Mouse (Mus musculus): Measurements from ENCODE around the gene Ttc33. TPM values are rescaled to one million over a fixed set of nuclear protein-coding genes. Genes with fewer than 3 reads are reported as not detected.
A peak's percentile ranks its signal among the peaks of the same experiment; 100 is the strongest.

Gene Ttc33
- total RNA-seq, 2 experiments from 2014 or later, result 47.3 to 47.8 TPM

DNA sequence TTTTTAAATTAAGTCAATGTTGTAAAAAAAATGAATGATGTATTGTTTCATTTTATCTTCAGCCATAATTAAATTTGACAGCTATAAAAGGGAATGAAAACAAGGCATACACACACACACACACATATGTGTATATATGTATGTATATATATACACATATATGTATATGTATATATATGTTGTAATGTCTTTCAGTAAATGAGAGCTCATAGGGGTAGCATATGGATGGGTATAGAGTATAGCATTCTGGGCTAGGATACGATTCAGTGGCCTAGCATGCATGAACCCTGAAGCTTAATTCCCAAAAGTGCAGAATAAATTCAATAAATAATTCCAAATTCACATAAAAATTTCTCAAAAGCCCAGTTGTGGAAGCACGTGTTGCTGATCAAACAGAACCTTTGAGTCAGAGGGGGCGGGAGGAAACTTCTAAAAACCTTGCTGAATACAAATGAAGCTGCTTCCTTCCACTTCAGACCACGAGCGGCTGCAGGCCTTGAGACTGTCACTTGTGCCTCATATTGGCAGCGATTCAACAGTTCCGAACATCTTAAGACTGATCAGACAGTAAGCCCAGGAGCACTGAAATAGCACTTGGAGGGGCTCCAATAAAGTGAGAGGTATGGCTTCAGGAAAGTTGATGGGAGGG, 51.8 kb downstream of the Ttc33 start:
- intact Hi-C loops (cut with DNase I), result loop anchor here (2.0 to 5.0 kb wide), 3 partner anchors 680 to 970 kb away; no protein-coding TSS in a partner anchor
- no peak for DNase-seq (ENCODE audit: extremely low spot score in 1 of 2, low spot score in 2 of 2)

DNA sequence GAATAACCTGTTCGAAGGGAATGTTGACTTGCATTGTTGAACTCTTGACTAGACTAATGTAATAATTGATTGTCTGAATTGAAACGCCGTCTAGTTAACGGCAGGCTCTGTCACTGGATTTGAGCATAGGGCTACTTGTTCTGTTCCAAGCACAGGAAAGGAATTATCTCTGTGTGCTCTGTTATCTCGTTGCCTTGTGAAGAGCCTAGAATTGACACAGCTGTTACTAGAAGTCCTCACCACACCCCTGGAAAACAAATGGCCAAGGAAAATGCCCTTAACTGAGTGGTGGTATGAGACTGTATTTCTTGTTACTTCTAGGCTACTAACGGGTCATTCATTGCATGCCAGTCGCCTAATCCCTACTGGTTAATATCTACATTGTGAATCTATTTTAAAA, 52.7 kb downstream of the Ttc33 start:
- intact Hi-C loops (cut with DNase I), result loop anchor here (5.0 kb wide), 1 partner anchor 969 kb away; no protein-coding TSS in a partner anchor
- DNase-seq (ENCODE audit: extremely low spot score in 1 of 2, low spot score in 2 of 2), result no peak

DNA sequence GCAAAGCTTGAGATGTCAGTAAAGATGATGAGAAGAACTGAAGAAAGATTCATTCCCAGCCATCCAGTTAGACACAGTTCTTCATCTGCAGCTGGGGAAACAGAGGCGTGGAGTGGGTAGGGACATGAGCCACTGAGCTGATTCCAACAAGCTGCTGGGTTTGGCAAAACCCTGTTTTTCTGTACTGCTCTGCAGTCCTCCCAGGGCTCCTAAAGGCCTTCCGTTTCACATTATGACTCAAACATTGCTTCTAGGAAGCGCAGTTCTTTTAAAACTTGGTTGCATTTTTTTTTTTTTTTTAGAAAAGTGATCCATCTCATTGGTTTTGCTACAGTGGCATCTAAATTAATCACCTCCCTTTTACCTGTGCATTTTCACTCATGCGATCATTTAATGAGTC, 53.2 kb downstream of the Ttc33 start:
- no peak for DNase-seq (ENCODE audit: extremely low spot score in 1 of 2, low spot score in 2 of 2)
- intact Hi-C loops (cut with DNase I), result loop anchor here (5.0 kb wide), 1 partner anchor 969 kb away; no protein-coding TSS in a partner anchor

DNA sequence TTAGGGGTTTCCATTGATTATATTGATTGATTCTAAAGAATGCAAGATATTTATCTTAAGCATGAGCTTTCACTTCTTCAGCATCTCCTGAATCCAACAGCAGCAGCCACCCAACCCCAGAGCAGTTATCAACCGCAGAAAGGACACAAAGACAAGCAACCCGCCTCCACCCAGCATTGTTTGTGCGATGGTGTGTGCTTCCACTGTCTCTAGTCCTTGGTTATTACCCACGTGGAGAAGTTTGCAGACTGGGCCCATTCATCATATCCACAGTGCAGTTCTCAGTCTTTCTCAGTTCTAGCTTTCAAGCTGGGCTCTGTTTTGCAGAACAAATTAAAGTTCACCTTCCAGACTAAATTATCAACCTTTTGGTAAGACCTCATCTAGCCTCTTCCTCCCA, 54.0 kb downstream of the Ttc33 start:
- DNase-seq (ENCODE audit: extremely low spot score in 1 of 2, low spot score in 2 of 2), result no peak
- intact Hi-C loops (cut with DNase I), result loop anchor here (5.0 kb wide), 1 partner anchor 968 kb away; no protein-coding TSS in a partner anchor

DNA sequence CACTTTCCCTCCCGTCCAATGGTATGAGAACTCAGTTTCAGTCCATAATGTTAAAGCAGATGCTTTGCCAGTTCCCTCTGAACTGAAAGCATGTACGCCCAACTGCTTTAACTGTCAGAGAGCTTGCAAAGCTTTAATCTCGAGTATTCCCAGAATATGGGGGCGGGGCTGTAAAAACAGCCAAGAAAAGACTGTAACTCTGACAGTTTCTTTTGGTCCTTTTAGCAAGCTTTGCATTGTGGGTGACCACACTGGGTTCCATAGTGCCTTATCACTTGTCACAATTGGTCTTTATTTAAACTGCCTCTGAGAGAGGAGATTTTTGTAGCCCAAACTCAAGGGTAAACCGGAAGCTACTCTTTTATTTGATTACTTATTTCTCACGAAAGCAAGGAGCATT, 54.6 kb downstream of the Ttc33 start:
- DNase-seq (ENCODE audit: extremely low spot score in 1 of 2, low spot score in 2 of 2), result no peak
- intact Hi-C loops (cut with DNase I), result loop anchor here (5.0 kb wide), 1 partner anchor 967 kb away; no protein-coding TSS in a partner anchor

DNA sequence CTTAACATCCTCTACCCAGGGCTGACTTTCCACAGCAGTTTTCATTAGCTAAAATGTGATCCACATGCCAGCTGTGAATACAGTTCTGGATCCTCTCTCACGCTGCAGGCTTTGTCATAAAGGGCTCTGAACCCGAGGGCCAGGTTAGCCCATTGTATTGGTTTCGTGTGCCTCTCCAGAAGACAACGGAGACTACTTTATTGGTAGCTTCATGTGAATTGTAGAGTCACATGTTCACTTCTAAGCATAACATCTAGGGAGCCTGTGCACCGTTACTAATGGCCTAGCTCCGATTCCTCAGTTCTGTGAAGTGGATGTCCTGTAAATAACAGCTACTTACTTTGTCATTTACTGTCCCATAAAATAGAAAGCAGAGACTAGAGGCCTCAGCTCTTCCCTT, 55.0 kb downstream of the Ttc33 start:
- intact Hi-C loops (cut with DNase I), result no loop called here
- no peak for DNase-seq (ENCODE audit: extremely low spot score in 1 of 2, low spot score in 2 of 2)

DNA sequence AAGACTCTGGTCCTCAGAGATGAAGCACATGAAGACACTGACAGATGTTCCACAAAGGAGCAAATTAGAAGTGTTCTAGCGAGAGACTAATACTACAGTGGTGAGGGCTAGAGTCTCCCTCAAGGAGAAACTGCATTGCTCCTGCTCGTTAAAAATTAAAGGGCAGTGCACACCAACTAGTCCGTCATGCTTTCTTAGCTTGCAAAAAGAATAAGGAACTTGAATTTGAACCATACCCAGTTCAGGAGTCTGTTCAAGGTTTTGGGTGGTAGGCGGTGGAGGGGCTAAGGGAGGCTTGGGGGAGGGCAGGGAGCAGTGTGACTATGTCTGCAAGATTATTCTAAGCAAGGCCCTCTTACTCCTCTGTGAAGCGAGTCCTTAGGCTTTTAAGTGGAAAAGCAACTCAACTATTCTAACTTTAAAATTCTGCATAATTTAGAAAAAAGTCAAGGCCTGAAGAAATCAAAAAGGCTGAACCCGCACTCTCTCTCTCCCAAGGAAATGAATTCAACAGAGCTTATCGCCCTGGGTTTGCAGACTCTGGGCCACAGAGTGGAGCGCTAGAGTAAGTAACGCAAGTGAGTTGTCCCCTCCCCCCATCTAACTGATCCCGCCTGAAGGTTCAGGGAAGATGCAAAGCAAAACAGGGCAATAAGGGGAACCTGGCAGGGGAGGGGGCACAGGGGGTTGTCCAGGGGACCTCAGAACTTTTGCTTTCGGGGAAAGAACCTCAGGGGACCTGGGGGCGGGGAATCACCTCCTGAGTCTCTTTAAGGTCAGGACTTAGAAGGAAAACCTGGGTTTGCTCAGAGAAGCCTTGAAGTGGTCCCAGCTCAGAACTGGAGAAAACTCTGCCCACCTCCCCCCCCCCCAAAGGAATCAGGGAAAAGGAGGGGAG, 56.2 kb downstream of the Ttc33 start:
- DNase-seq (ENCODE audit: extremely low spot score in 1 of 2, low spot score in 2 of 2), result peak in 1 of 2 experiments; percentile 36
- intact Hi-C loops (cut with DNase I), result no loop called here

DNA sequence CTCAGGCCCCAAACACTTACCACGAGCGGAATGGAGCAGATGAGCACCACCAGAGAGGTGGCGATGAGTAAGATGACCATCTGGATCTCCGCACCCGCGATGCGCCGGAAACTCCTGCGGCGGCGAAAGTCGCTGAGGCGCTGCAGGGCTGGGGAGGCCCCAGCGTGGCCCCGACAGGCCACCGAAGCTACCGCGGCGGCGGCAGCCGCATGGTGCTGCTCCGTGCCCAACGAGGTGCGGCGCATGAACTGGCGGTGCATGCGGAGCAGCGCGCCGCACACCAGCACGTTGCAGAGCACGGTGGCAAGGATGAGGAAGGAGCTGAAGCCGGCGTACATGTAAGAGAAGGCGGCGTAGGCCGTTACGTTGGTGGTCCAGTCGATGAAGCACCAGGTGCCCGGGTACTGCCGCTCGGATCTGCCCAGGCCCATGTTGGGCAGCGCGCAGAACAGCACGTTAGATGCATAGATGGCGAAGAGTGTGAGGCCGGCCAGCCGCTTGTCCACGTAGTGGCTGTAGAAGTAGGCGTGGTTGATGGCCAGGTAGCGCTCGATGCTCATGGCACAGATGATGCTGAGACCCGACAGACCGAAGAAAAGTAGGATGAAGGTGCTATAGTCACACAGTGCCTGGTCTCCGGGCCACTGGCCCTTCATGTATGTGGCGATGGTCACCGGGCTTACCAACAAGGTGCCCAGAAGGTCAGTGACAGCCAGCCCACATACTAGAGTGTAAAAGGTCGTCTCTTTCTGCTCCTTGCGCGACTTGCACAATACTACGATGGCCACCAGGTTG, 57.1 kb downstream of the Ttc33 start:
- intact Hi-C loops (cut with DNase I), result no loop called here
- peak in 1 of 2 experiments; percentile 38 for DNase-seq (ENCODE audit: extremely low spot score in 1 of 2, low spot score in 2 of 2)

DNA sequence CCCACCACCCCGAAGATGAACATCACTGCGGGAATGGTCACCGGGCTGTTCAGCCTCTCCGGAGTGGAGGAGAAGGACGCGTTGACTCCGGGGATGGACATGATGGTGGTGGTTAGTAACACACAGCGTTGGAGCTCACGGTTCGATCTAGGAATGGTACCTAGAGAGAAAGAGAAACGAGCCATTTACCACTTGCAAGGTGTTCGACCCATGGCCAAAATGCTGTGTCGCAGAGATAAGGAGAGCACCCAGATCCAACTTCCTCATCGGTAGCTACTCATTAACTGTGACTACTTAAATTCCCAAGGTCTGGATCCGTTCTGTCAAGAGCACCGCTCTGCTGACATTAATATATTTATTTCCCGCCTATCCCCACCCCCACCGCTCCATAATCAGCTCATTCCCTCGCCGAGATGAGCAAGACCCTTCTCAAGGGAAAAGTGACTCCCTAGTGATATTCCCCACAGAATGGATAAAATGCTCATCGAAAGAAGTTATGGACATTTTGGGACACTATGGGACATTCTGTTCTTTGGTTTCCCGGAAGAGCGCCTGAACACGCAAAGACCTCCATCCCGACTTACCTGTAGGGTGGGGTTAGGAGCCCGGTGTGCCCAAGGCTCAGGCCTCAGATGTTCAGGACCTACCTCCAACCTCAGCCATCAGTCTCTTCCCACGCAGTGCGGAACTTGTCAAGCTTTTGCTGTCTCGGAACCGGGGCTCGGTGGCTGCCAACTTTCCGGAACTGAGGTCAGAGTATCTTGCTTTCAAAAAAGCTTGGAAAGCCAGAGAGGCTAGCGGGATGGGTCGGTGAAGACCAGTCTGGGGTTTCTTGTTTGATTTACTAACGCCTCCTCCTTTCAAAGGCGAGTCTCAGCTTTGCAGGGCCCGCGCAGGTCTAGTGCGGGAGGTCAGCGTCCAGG, 58.0 kb downstream of the Ttc33 start:
- intact Hi-C loops (cut with DNase I), result no loop called here
- no peak for DNase-seq (ENCODE audit: extremely low spot score in 1 of 2, low spot score in 2 of 2)

DNA sequence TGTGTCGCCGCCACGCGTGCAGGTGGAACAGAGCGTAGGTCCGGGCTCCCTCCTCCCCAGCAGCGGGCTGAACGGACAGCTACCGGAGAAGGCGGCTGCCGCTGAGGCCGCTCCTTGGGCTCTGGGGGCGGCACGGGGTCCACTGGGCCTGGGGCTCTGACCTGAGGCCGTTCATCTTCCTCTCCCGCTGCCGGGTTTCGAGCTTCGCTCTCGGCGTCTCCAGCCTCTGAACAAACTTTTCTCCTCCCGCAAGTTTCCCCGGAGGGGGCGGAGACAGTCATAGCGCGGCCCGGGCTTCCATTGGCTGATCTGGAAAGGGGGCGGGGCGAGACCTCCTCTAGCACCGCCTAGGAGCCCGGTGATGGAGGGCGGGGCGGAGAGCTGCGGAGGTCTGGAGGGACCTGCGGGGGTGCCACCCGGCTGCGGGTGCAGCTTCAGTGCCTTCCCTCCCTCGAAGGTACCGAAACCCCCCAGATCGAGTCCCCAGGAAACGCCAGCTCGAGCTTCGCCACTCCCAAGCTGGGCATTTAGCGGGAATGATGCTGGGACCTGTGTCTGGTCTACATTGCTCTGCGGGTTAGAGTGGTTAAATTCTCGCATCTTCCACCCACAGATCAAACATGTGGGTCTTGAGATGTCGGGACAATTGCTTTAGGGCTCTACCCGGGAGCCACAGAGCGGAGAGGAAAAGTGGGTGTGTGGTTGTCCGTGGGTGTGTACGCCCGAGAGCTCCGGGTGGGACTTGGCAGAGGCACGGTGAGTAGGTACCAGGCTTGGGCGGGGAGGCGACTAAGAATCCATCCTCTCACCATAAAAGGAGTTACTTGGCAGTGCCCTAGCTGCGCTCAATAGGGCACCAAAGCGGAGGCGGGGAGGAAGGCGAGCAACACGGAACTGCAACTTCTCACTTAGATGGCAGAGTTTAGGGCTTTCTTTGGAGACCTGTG, 58.9 kb downstream of the Ttc33 start, which contains the start of gene Ptger4:
Gene Ptger4, minus strand, starts transcription at position 229 of the 947 bp plus-strand sequence.
- intact Hi-C loops (cut with DNase I), result no loop called here
- peak; percentile 80 to 92 for DNase-seq (ENCODE audit: extremely low spot score in 1 of 2, low spot score in 2 of 2)

DNA sequence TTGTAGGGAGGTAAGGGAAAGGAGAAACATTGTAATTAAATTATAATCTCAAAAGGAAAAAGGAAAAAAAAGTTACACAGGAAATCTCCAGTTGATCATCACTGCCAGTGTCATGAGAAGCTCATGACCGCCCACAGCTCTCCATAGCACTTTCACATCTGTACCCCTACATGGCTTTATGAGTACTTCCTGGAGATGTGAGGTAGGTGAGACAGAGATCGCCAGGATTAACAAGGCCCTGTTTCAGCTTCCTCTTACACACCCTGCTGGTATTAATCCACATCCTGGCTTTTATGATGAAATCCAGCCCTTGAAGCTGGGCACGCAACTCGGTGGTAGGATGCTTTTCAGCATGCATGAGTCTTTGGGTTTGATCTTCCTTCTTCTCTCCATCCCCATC, 64.9 kb downstream of the Ttc33 start:
- no peak for DNase-seq (ENCODE audit: extremely low spot score in 1 of 2, low spot score in 2 of 2)

DNA sequence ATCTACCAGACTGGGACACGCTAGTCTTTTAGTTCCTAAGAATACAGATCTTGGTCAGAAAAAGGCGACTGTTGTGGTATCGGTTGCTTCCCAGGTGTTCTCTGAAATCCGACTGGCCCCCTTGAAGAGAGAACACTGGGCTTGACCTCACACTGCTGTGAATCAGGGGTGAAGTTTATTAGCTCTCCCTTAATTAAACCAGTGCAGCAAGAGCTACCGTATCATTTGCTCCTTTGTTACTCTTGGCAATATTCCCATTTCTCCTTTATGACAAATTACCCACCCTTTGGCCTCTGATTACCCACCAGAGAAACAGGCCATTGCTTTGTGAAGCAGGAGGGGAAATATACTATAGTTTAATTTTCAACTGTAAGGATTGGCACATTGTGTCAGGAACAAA, 74.9 kb downstream of the Ttc33 start:
- DNase-seq (ENCODE audit: extremely low spot score in 1 of 2, low spot score in 2 of 2), result no peak
- intact Hi-C loops (cut with DNase I), result no loop called here

More for the DNA sequence above, 64.9 kb downstream of the Ttc33 start:
- intact Hi-C loops (cut with DNase I), result no loop called here

DNA sequence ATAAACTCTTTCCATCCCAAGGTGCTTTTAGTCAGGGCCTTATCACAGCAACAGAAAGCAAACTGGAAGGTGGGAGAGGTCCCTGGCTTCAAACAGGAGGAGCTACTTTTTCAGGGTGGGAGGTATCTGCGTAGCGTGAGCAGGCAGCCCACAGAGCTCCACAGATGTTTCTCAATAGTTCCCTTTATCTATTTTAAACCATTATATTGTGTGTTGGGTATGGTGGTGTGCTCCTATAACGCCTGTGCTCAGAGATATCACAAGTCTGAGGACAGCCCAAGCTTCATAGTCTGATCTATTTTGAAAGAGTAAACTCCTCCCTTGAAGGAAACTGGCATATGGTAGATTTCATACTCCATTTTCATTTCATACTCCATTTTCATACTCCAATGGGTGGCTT, 75.7 kb downstream of the Ttc33 start:
- DNase-seq (ENCODE audit: extremely low spot score in 1 of 2, low spot score in 2 of 2), result no peak
- intact Hi-C loops (cut with DNase I), result no loop called here

DNA sequence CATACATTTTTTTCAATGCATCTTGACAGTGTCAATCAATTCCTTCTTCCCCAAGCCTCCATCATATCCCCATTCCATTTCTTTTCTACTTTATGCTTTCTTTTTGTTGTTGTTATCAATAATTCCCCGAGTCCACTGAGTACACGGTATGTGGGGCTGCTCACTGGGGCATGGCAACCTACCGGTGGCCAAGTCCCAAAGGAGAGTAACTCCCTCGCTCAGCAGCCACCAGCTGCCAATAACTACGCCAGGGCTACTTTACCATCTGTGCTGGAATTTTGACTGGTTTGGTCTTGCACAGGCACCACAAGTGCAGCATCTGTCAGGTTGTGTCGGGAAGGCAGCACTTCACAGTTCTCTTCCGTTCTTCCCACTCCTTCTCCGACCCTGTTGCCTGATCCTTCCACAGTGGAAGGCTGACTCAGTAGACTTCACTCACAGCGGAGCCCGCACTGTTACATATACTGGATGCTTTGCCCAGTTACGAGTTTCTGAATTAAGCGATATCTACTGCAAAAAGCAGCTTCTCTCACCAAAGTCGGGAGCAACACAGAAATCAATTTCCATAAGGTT, 76.9 kb downstream of the Ttc33 start:
- intact Hi-C loops (cut with DNase I), result no loop called here

DNA sequence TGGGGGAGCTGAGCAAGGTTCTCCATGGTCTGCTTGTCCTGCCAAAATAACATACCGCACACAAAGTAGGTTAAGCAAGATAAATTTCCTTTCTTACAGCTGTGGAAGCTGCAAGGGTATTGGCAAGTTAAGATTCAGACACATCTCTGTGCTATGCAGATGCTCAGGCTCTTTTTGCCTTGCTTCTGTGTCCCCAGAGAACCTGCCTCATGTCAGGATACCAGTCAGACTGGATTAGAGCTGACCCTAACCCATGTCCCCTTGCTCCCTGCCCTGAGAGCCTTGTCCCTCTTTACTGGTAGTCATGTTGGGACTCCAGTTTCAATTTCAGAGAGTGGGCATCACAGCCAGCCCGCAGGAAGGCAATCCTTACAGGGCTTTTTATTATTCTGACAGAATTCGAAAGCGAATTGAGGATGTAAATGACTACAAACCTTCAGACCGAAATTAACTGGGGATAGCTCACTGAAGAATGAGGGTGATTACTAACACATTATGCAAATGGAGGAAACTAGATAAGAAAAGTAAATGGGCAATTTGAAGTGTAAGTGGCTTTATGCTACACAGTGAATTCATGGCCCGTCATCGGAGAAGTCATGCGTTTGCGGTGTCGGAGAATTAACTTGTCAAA, 77.7 kb downstream of the Ttc33 start:
- no peak for DNase-seq (ENCODE audit: extremely low spot score in 1 of 2, low spot score in 2 of 2)
- intact Hi-C loops (cut with DNase I), result no loop called here

More for the DNA sequence above, 76.9 kb downstream of the Ttc33 start:
- DNase-seq (ENCODE audit: extremely low spot score in 1 of 2, low spot score in 2 of 2), result no peak

DNA sequence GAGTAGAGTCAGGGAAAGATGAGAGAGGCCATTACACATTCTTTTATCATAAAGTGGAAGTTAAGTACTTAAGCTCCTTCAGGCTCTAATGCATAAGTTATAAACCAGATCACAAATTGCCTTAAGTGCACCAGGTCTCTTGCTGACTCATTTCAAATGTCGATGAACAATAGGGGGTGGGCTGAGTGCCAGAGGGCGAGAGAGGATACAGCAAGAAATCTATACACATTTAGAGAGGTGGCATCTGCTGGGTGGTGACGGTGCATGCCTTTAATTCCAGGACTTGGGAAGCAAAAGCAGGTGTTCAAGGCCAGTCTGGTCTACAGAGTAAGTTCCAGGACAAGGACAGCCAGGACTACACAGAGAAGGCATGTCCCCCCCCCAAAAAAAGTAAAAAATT, 80.8 kb downstream of the Ttc33 start:
- intact Hi-C loops (cut with DNase I), result no loop called here
- no peak for DNase-seq (ENCODE audit: extremely low spot score in 1 of 2, low spot score in 2 of 2)
